Mouse (Mus musculus) brown adipose tissue, adult 24 weeks (tissue): Measurements from ENCODE around the gene Tst. TPM values are rescaled to one million over a fixed set of nuclear protein-coding genes. Genes with fewer than 3 reads are reported as not detected.
A peak's percentile ranks its signal among the peaks of the same experiment; 100 is the strongest.

ENCODE experiments used
- H3K27ac ChIP-seq: fragments of 200-500 bp; replicated peaks from 2 replicates; pipeline ENCODE4 v1.5.1; 2012; ENCODE audit warnings: low read depth, mild to moderate bottlenecking, low read length
- H3K4me1 ChIP-seq: fragments of 200-500 bp; 2 replicates; pipeline ENCODE4 v1.6.1; 2012; ENCODE audit warnings: low read length, mixed read lengths; ENCODE audit not compliant: control insufficient read depth, insufficient read depth, insufficient read length
- H3K4me3 ChIP-seq: fragments of 200-500 bp; 2 replicates; pipeline ENCODE4 v1.5.1; 2012; ENCODE audit warnings: low read depth, mild to moderate bottlenecking, low read length, moderate library complexity; ENCODE audit not compliant: insufficient read depth
- polyA plus RNA-seq: library from polyadenylated mRNA; stranded (reverse); fragments of >200 nt; gene quantifications from 2 replicates; pipeline ENCODE4 v1.2.4, GENCODE M21; 2012; ENCODE audit not compliant: missing spikeins, insufficient read depth, insufficient read length

The Tst gene
- 37.0 and 39.4 TPM in 2 replicates for polyA plus RNA-seq

DNA sequence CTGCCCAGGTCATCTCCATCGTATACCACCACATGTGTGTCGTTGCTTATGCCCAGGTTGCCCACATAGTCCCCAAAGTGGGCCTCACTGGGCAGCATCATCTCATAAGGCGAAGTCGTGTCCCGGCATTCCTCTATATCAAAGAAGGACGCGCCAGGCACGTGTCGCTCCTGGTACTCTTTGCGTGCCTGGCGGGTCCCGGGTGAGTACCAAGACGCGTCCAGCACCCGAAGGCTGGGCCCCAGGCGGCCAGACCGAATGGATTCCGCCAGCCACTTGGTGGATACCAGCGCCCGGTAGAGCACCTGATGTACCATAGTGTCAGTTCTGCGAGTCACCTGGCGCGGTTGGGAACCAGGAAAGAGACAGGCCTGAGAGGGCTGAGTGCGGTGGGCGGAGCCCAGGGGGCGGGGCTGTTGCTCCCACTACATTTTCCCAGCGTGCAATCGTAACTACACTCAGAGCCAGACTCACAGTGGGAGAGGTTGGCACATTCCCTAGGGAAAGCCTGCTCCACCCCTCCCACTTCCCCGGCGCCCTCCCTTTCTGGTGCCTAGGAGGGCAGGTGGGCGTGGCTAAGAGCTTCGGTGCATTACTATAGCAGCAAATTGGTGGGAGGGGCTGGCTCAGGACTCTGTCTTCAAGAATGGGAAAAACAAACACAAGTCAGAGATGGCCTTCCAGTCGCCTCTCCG is at the start of gene Tst:
Gene Tst, minus strand, starts transcription at position 391 of the 695 bp plus-strand sequence.
- Histone ChIP-seq H3K4me3 (peak within 1 kb of the TSS; percentile 84), H3K4me1 (peaks cover 33% of the 10 kb centered on the region)

DNA sequence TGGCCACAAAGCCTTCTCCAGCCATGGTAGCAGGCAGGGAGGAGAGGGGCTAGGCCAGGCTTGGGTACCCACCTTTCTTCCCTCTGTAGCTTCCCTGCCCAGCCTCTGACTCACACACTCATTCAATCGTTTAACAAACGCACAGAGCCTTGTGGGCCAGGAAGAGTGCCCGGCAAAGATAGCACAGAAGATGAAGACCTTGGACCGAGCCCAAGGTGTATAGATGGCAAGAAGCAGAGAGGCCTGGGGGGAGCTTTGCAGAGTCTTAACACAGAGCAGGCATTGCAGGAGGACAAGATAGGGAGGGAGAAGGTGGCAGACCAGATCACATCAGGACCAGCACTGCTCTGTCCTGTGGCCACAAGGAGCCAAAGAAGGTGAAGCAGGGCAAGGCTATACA is 49.5 kb upstream of the Tst start:
- Histone ChIP-seq H3K4me3 (no peak overlapping the region), H3K4me1 (peaks cover 2% of the 10 kb centered on the region; the same call in 1 of the 2 replicates), H3K27ac (no peak overlapping the region)

More for the DNA sequence above, at the start of gene Tst:
- H3K27ac ChIP-seq = peak within 1 kb of the TSS; percentile 96

DNA sequence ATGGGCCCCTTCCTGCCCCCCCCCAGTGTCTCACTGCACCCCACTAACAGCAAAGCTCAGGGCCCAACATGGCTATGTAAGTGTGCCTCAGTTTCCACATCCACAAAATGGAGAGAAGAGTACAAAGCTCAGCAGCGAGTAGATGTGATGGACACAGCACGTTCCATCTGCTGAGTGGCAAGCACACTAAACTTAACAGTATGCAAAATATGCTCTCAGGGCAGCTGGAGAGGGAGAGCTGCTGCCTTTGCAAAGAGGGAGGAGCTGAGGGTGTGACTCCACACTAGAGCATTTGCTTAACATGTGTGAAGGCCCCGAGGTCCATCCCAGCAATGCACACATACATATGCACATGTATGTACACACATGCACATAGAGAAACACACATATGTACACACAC is 47.2 kb upstream of the Tst start:
- no peak overlapping the region for H3K4me3 ChIP-seq
- peaks cover 15% of the 10 kb centered on the region for H3K4me1 ChIP-seq
- H3K27ac ChIP-seq = no peak overlapping the region

DNA sequence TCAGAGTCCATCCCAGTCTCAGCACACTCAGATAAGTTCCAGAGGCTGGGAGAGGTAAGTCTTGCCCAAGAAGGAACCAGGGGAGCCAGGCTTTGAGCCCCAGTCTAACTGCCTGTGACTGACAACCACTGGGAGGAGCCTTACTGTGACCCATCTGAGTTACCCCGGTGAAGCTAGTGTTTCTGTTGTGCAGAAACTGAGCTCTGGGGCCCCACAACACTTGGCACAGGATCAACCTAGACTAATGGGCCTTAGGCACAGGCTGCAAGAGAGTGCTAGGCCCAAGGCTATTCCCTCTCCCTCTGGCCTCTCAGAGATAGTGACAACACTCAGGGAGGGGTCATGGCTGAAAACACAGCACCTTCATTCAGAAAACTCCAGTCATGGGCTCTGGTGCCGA is 45.5 kb upstream of the Tst start:
- peaks cover 15% of the 10 kb centered on the region for H3K4me1 ChIP-seq
- no peak overlapping the region for H3K27ac ChIP-seq
- H3K4me3 ChIP-seq = no peak overlapping the region

- Histone ChIP-seq H3K4me3 (no peak overlapping the region), H3K4me1 (peaks cover 15% of the 10 kb centered on the region), H3K27ac (peak overlapping the region; percentile 37; the same call in 1 of the 2 replicates)
These were observed 44.7 kb upstream of the Tst start for GRCm38 (mm10) chr15:78450419-78450768.

- Histone ChIP-seq H3K4me3 (no peak overlapping the region), H3K27ac (peak overlapping the region; percentile 47), H3K4me1 (peaks cover 15% of the 10 kb centered on the region)
These were observed 44.1 kb upstream of the Tst start for GRCm38 (mm10) chr15:78449694-78450418.

- H3K27ac ChIP-seq = peak overlapping the region; percentile 47
- H3K4me3 ChIP-seq = no peak overlapping the region
- peaks cover 15% of the 10 kb centered on the region for H3K4me1 ChIP-seq
These were observed 43.4 kb upstream of the Tst start for GRCm38 (mm10) chr15:78449131-78449530.

- H3K27ac ChIP-seq = peak overlapping the region; percentile 89
- peaks cover 15% of the 10 kb centered on the region for H3K4me1 ChIP-seq
- peak overlapping the region; percentile 50 for H3K4me3 ChIP-seq
These were observed 42.2 kb upstream of the Tst start for GRCm38 (mm10) chr15:78447746-78448535.

DNA sequence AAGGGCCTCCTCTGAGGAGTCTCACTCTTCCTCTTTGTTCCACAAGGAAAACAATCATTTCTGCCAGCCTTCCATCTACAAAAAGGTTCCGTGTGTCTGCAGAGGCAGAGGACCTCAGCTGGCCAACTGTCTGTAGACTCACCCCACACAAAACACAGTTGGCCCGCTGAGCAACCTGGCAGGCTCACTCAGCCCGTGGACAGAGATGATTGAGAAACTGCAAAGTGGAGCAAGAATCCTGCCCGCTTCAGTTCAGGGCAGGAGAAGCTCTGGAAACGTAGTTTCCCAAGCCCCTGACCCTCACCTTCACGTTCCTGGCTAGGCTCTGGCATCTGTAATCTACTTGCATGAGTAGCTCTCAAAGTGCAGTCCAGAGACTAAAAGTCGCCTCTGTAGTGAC is 41.4 kb upstream of the Tst start:
- Histone ChIP-seq H3K27ac (peak overlapping the region; percentile 43), H3K4me1 (peaks cover 15% of the 10 kb centered on the region), H3K4me3 (no peak overlapping the region)

GRCm38 (mm10) chr15:78443857-78444256 is 38.1 kb upstream of the Tst start:
- Histone ChIP-seq H3K4me3 (no peak overlapping the region), H3K27ac (no peak overlapping the region), H3K4me1 (peaks cover 1% of the 10 kb centered on the region; the same call in 1 of the 2 replicates)

DNA sequence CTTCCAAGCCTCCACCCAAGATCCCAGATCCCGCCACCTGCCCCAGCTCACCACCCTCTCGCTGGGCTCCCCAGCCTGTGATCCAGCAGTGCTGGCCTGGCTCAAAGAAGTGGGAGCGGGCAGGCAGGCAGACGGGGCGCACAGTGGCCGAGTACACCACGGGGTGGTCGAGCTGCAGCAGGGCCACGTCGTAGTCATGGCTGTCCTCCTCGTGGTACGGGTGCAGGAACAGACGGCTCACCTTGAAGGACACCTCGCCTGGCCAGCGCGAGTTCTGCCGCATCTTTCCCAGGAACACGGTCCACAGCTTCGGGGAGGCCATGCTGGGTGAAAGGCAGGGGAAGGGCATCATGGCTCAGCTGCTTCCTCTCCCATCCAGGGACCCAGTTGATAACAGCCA is 36.5 kb upstream of the Tst start:
- Histone ChIP-seq H3K4me1 (no peaks in the 10 kb centered on the region), H3K27ac (no peak overlapping the region), H3K4me3 (no peak overlapping the region)

DNA sequence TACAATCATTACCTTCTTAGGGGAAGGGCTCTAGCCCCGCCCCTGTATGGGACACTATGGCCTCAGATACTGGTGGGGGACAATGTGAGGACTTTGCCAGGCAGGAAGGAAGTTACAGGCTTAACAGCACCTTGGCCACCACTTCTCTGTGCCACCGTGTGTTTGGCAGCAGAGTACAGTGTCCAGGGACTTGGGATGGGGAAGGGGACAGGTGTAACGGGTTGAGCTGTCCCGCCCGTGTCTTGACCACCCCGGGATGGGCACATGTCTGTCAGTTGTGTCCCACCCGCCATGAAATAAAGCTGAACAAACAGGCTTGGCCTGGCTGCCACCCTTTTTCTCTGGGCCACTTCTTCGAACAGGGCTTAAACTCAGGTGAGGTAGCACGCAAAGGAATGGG is 33.3 kb upstream of the Tst start:
- Histone ChIP-seq H3K27ac (no peak overlapping the region), H3K4me1 (peaks cover 7% of the 10 kb centered on the region; the same call in 1 of the 2 replicates), H3K4me3 (no peak overlapping the region)

DNA sequence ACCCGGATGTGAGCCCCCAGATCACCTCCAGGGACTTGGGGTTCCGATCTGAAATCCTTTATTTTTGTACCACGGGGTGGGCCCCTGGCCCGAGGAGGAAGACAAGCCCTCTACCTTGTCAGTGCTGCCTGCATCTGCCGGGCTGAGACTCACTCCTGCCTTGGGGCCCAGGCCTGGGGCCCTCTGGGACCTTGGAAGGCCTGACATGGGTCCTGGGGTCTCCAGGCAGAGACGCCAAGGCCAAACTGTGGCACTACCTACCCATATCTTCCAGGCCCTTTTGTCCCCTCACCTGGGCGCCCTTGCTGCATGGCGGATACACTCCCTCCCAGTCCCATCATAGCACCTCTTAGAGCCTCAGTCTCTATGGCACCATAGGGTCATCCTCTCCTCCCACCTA is 32.8 kb upstream of the Tst start:
- peaks cover 7% of the 10 kb centered on the region; the same call in 1 of the 2 replicates for H3K4me1 ChIP-seq
- H3K4me3 ChIP-seq = no peak overlapping the region
- no peak overlapping the region for H3K27ac ChIP-seq

DNA sequence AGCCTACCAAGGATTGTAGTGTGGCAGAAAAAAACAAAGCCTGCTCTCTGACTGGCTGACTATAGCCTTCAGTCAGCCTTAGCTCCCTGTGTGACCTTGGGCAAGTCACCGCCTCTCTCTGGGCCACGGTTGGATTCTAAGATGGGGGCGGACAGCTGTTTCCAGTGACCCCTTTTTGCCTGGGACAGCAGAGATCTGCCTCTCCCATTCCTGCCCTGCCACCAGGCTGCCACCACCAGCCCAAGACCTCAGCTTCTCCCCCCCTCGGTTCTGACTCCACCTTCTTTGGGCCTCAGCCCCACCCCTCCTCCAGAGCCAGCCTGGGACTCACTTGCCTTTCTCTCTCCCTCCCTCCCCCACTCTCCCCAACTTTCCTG is 32.3 kb upstream of the Tst start:
- H3K27ac ChIP-seq = no peak overlapping the region

More for the DNA sequence above, 32.3 kb upstream of the Tst start:
- peaks cover 7% of the 10 kb centered on the region; the same call in 1 of the 2 replicates for H3K4me1 ChIP-seq
- no peak overlapping the region for H3K4me3 ChIP-seq
